Mouse (Mus musculus) E14TG2a.4 (cell line): Measurements from ENCODE around the gene Fbxl8.

ENCODE experiments used
- CTCF ChIP-seq: conservative IDR thresholded peaks from 2 replicates; pipeline ENCODE4 v1.5.1; 2014; ENCODE audit warnings: low read length
- NANOG ChIP-seq: IDR thresholded peaks from 2 replicates; pipeline ENCODE4 v1.6.1; 2014; ENCODE audit warnings: borderline replicate concordance, low read length, mixed read lengths
- POU5F1 ChIP-seq: IDR thresholded peaks from 2 replicates; pipeline ENCODE4 v1.6.1; 2014; ENCODE audit warnings: low read length, borderline replicate concordance

GRCm38 (mm10) chr8:105223850-105224249, 40.6 kb upstream of the Fbxl8 start:
- TF ChIP-seq CTCF (no peak), POU5F1 (no peak), NANOG (no peak)
